In genomic region chr3:39982656-39983055, GRCm38 (mm10) we compare ENCODE assay signal across 20 mouse cellular contexts.
"Had no signal": no experiment of that assay in that cellular context is flagged by ENCODE, and none has a peak within 500 bp of the region (broad histone marks: within the 10 kb centered on the region; RNA-seq: fewer than 3 reads in every experiment).

No protein-coding gene starts in this region.

- DNase-seq: liver, postnatal 0 days; lung, adult 2 months; lung, postnatal 4 days; midbrain, embryonic 14.5 days; retina, postnatal 1 day; right cerebral cortex, adult 18-20 months; right cerebral cortex, postnatal 25 days; thymus, adult 2 months; thymus, postnatal 25 days; thymus, postnatal 4 days had no signal

- H3K4me2 ChIP-seq: lung, embryonic 15.5 days; midbrain, embryonic 12.5 days; neural tube, embryonic 13.5 days; neural tube, embryonic 15.5 days; stomach, embryonic 15.5 days had no signal

- H3K9me3 ChIP-seq: lung, embryonic 15.5 days; midbrain, embryonic 10.5 days; midbrain, embryonic 12.5 days; neural tube, embryonic 15.5 days; stomach, embryonic 15.5 days had no signal

- H3K27me3 ChIP-seq: lung, embryonic 15.5 days; midbrain, embryonic 12.5 days; neural tube, embryonic 13.5 days; neural tube, embryonic 15.5 days; stomach, embryonic 15.5 days had no signal

- ATAC-seq: liver, postnatal 0 days; lung, postnatal 0 days; midbrain, embryonic 16.5 days had no signal

- H3K9ac ChIP-seq: liver, postnatal 0 days; lung, embryonic 15.5 days; midbrain, embryonic 12.5 days; neural tube, embryonic 13.5 days; neural tube, embryonic 15.5 days; stomach, embryonic 15.5 days had no signal

- H3K27ac ChIP-seq: lung, embryonic 15.5 days; midbrain, embryonic 10.5 days; midbrain, embryonic 12.5 days; neural tube, embryonic 13.5 days; neural tube, embryonic 15.5 days; stomach, embryonic 15.5 days; stomach, postnatal 0 days had no signal

- H3K36me3 ChIP-seq: lung, embryonic 15.5 days; midbrain, embryonic 10.5 days; midbrain, embryonic 12.5 days; neural tube, embryonic 13.5 days; neural tube, embryonic 15.5 days; stomach, embryonic 15.5 days had no signal

- H3K4me3 ChIP-seq: lung, embryonic 15.5 days; midbrain, embryonic 10.5 days; midbrain, embryonic 12.5 days; myocyte; neural tube, embryonic 13.5 days; neural tube, embryonic 15.5 days; stomach, embryonic 15.5 days had no signal

- H3K4me1 ChIP-seq: lung, embryonic 15.5 days; midbrain, embryonic 12.5 days; neural tube, embryonic 13.5 days; neural tube, embryonic 15.5 days; stomach, embryonic 15.5 days had no signal
